Mouse (Mus musculus): ENCODE results near the gene Gpr156.

DNA sequence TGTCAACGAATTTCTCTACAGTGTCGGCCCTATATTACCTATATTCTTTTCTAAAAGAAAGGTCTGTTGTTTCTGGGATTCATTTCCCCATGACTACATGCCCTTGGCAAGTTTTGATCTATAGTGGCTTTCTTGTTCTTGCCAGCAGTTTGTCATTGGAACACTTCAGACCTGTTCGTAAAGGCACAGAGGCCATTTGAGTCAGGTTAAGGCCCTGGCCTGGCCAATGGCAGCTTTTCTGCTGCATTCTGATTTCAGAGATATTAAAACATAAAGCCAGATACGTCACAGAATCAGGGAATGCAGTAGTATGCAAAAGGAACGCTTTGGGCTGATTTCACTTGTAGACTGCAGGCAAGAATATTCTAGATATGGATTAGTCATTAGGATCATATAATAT, 17.5 kb upstream of the Gpr156 start:
- no peak for TF ChIP-seq POLR2A (IDR thresholded peaks at IDR 0.05; ENCODE audit: insufficient read depth, low read depth, low read length)
- no peak for TF ChIP-seq CTCF (IDR thresholded peaks at IDR 0.05; ENCODE audit: insufficient read depth, low read depth, low read length)
